Mouse (Mus musculus): ENCODE measurements around the gene Gm49320. TPM values are rescaled to one million over a fixed set of nuclear protein-coding genes. Genes with fewer than 3 reads are reported as not detected.
A peak's percentile ranks its signal among the peaks of the same experiment; 100 is the strongest.

Gm49320 gene
- total RNA-seq, 4 experiments from 2014 or later = 0.13 to 1.8 (median 1.4) TPM

DNA sequence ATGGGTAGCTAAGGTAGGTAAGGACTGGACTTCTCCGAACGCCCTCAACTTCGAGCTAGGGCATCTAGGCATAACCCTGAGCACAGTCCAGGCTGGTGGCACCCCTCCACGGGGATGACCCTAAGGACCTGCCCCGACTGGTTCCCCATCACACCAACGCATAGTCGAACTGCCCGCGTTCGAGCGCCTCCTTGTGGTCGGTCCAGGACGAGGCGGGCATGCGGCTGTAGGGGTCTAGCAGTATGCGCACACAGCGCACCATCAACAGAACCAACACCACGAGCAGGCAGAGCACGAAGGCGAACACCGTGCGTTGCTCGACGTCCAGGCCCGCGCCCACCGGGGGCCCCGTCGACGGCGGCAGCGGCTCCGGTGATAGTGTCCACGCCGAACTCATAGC lies 19.6 kb downstream of the Gm49320 start:
- DNase-seq (ENCODE audit: low spot score in 2 of 2) = peak in 1 of 2 experiments; percentile 79

DNA sequence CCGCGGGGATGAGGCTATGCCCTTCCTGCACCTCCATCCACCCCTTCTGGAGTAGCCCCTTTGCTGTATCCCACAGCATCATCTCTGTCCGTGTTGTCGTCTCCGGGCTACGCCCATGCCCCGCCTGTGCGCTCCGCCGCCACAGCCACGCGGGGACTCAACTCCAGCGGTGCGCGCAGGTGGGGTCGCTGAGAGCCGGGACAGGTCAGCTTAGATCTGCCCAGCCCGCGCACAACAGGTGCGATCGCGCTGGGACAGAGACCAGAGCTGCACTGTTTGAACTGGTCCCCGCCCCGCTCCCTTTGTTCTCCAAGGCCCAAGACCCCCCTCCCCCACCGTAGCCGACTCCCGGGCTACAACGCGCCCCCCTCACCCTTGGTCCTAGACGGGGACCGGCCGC lies 20.0 kb downstream of the Gm49320 start:
- DNase-seq (ENCODE audit: low spot score in 2 of 2) = peak in 1 of 2 experiments; percentile 61

DNA sequence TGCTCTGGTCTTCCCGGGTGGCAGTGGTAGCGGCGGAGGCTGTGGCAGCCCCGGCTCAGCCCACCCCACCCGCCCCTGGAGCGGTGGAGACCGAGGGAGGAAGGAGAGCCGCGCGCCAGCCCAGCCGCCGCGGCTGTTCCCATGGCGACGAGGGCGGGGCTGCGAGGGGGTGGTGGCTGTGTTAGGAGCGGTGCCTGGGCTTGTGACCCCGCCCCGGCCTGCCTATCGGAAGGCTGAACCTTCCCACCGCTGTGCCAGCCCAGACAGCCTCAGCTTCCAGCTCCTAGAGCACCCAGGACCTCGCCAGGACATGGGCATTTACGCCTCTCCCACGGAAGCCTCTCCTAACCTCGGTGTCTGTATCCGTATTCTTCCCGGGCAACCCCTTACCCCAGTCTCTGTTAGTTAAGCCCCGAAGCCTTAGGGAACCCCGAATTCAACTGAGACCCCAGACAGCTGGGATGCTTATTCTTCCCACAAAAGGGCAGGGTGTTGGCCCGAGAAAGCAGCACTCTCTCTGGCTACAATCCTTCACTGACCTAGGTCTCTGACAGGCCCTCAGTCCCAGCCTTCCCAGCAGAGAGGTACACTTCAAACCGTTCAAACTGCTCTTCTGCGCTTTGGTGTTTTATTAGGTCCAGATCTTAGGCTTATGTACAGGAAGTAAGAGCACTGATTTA lies 20.6 kb downstream of the Gm49320 start, which contains the start of gene Ctxn1:
TSS of gene Ctxn1 (minus strand) at position 150 of the 680 bp plus-strand sequence.
- peak; percentile 87 to 94 for DNase-seq (ENCODE audit: low spot score in 2 of 2)

DNA sequence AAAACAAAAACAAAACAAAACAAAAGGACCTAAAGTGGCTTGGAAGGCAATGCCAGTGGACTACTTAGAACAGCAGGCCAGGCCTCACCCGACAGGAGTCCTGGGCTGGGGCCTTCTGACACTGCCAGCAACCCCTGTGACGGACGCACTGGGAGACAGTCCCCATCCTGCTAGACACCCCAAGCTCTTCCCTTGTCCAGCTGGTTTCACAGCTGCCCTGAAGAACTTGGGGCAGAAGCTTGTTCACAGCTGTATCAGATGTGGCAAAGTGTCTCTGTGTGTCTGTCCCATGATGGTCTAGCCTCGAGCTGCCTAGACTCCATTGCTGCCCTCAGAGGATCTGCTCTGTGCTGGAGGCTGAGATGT lies 21.1 kb downstream of the Gm49320 start:
- DNase-seq (ENCODE audit: low spot score in 2 of 2) = no peak

DNA sequence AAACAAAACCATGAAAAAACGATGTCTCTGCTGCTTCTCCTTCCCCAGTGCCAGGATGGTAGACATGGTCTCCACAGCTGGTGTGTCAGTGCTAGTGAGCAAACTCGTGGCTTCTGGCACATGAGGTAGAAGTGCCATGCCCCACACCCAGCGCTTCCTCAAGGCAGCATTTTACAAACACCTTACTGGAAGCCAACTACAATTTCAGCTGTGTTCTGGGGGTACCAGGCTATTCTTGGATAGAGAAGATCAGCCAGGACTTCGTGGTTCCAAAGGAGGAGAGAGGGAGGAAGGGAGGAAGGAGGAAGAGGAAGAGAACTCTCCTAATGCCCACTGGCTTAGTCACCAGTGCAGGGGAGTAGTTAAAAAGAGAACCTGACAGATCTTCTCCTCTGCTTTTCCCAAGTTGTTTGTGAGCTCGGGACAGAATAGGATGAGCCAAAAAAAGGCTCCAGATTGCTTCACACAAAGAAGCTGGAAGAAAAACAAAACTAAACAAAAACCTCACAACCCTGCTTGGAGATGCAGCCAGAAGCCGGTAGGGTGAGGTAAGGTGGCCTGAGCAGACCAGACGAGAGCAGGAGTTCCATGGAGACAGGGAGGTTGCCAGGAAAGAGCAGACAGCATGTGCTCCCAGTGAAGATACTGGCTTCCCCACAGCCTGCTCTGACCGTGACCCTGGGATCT lies 24.6 kb downstream of the Gm49320 start:
- DNase-seq (ENCODE audit: low spot score in 2 of 2) = peak in 1 of 2 experiments; percentile 59

DNA sequence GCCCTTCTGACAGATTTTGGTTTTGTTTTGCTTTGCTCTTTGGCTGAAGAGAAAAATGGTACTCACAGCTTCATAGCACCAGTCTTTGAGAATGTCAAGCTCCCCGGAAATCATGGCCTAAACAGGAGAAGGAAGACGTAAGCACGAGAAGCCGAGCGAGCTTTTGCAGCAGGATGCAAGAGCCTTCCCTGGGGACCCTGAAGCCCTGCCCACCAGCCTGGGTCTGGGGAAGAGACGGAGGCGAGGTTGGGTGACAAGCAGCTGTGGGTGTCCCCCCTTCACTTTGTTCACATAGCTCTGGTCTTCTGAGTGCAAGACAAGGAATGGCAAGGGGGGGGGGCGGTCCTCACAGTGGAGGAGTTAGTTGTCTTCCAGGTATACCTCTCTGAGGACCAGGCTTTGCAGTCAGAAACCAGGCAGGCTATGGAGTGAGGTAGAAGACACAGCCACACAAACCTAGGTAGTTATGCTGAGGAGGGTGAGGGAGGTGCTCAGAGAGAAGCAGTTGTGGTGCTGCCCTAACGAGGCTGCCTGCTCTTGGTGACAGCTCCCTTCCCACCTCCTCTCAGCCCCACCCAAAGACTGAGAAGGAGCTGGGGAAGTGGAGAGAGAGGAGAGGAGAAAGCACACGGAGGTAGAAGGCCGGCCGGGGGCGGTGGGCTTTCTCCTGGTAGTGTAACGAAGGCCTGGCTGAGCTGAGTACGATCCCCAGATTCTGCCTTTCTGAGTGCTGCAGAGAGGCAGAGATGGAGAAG lies 26.7 kb downstream of the Gm49320 start:
- DNase-seq (ENCODE audit: low spot score in 2 of 2) = no peak

DNA sequence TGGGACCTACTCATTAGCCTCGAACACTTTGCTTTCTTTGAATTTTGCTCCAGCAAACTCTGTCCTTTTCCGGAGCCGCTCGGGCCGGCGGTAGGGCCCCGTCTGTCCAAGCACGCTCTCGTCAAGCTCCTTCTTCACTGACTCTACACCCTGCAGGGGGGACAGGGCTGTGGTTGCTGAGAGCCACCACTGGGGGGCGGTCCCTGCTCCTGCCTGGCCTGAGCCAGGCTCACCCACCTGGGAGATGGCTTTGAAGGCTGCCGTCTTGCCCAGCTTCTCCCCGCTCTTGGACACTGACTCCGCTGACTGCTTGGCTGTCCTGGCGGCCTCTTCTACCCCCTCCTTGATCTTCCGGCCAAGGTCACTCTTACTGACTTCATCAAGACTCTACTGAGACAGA lies 29.0 kb downstream of the Gm49320 start:
- no peak for DNase-seq (ENCODE audit: low spot score in 2 of 2)

DNA sequence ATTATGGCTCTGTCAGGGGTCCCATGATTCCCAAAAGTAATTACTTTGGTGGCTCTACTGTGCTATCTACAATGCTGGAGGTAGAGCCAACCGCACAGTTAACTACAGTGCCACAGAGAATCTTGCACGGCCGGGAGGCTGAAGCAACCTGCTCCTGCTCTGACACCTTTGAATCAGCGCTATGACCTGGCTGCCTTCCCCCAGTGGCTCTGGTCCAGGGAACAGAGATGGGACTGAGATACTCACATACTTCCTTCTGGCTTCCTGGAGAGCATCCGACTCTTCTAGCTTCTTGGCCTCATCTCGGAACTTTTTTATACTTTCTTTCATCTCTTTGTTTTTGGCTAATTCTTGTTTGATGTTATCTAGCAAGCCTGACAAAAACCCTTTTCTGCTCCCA lies 30.9 kb downstream of the Gm49320 start:
- no peak for DNase-seq (ENCODE audit: low spot score in 2 of 2)

DNA sequence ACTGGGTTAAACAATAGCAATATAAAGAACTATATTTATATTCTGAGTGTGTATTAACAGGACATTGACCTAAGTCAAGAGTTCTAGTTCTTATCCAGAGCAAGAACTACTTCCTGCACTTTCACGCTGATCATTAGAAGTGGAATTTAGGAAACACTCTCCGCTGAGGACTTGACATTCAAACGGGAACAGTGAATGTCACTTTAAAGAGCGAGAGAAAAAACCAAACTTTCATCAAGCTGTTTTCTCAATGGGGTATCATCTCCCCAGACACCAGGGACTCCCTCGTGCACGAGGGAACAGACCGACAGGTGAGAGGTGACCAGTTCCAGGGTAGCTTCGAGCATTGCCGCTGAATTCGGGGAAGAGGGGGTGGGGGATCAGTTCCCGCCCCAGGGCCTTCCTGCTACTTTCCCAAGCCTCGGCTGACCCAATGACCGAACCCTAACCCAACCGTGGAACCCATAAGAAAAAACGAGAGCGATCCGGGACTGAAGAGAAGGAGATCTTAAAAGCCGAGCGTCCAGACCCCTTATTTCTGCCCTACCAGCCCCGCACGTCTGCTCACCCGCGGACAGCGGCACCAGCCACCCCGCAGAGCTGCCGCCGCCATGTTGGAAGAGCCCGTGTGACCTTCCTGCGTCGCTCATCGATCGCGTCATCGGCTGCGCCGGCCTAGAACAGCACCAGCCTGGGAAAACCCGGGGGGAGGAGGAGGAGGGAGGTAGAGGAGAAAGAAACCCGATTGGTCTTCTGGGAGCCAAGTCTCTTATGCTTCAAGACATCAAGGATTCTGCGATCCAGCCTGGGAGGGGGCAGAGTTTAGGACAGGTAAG lies 36.8 kb downstream of the Gm49320 start, which contains the start of gene Timm44:
TSS of gene Timm44 (minus strand) at position 639 of the 836 bp plus-strand sequence.
- DNase-seq (ENCODE audit: low spot score in 2 of 2) = peak; percentile 92 to 97

DNA sequence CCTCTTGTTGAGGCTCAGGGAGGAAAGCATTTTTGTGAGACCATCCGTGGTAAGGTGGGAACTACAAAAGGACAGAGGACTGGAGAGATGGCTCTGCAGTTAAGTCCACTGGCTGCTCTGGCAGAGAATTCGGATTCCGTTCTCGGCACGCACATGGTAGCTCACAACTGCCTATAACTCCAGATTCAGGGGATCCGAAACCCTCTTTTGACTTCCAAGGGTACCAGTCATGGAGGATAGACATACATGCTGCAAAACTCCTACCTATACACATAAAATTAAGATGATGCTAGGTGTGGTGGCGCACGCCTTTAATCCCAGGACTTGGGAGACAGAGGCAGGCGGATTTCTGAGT lies 37.4 kb downstream of the Gm49320 start:
- no peak for DNase-seq (ENCODE audit: low spot score in 2 of 2)

DNA sequence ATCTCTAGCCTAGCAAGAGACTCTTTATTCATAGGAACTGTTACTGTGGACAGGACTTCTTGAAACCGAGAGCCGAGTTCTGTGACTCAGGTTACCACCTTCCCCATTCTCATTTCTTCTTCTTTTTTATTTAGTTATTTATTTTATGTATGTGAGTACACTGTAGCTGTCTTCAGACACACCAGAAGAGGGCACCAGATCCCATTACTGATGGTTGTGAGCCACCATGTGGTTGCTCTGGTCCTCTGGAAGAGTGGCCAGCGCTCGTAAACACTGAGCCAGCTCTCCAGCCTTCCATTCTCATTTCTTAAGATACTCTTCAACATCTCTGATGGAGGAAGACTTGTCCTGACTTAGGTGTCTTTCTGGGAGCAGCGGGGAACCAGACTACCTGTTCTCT lies 54.1 kb downstream of the Gm49320 start:
- DNase-seq (ENCODE audit: low spot score in 2 of 2) = no peak

DNA sequence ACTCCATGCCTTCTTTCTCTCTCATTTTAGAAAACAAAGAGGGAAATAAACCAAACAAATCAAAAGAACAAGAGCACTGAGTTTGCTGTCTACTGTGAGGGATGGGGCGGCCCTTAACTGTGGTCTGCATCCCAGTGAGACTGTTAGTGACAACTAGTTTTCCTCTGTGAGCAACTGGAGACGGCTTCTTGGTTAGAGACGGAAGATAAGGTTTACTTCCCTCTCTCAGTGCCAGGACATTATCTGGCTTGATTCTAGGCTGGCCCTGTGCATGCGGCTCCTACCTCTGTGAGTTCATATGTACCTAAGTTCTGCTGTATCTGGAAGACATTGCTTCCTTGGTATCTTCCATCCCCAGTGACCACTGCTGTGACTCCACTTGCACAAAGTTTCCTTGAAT lies 59.2 kb downstream of the Gm49320 start:
- DNase-seq (ENCODE audit: low spot score in 2 of 2) = no peak

Other genes with a start within 250 kb of the Gm49320 start
- under 1 TPM; 0.51 to 0.66 (median 0.62) TPM for gene Cd209f, start 133.0 kb upstream of the Gm49320 start, total RNA-seq (2022)
- gene Cd209g, start 104.8 kb upstream of the Gm49320 start, total RNA-seq (2022) = under 1 TPM in 2 of 4 experiments, not detected in 2; 0.15 to 0.32 TPM
- gene Evi5l, start 72.3 kb upstream of the Gm49320 start, total RNA-seq (2022) = 100 to 1,000 TPM; 100 to 112 (median 107) TPM
- 10 to 100 TPM; 34.4 to 40.8 (median 36.8) TPM for gene Prr36, start 21.4 kb upstream of the Gm49320 start, total RNA-seq (2022)
- gene Lrrc8e, start 12.0 kb upstream of the Gm49320 start, total RNA-seq (2022) = under 1 TPM in 1 of 4 experiments, not detected in 3; 0.09 TPM
- 100 to 1,000 TPM in 3 of 4 experiments, 10 to 100 TPM in 1; 96.7 to 124 (median 103) TPM for gene Map2k7, start 125 bp upstream of the Gm49320 start, total RNA-seq (2022)
- gene Tgfbr3l, start 9.3 kb downstream of the Gm49320 start, total RNA-seq (2022) = 10 to 100 TPM in 3 of 4 experiments, 1 to 10 TPM in 1; 9.2 to 17.6 (median 12.5) TPM
- gene Snapc2, start 14.2 kb downstream of the Gm49320 start, total RNA-seq (2022) = 10 to 100 TPM; 36.2 to 40.5 (median 39.0) TPM
- 100 to 1,000 TPM; 515 to 546 (median 526) TPM for gene Ctxn1, start 20.4 kb downstream of the Gm49320 start, total RNA-seq (2022)
- gene Timm44, start 37.0 kb downstream of the Gm49320 start, total RNA-seq (2022) = 10 to 100 TPM; 62.8 to 72.5 (median 66.8) TPM
- 10 to 100 TPM; 18.5 to 23.5 (median 21.9) TPM for gene Ccl25, start 86.3 kb downstream of the Gm49320 start, total RNA-seq (2022)
- gene Elavl1, start 86.5 kb downstream of the Gm49320 start, total RNA-seq (2022) = 10 to 100 TPM; 66.3 to 74.7 (median 68.8) TPM

Data from left cerebral cortex, adult 8-10 months (tissue).